Mouse (Mus musculus) liver, embryonic 12.5 days (tissue): ENCODE measurements around the gene Orm1. TPM values are rescaled to one million over a fixed set of nuclear protein-coding genes. Genes with fewer than 3 reads are reported as not detected.
A peak's percentile ranks its signal among the peaks of the same experiment; 100 is the strongest.

Source experiments
- ATAC-seq: fragments of 200-750 bp; cut with Nextera tagmentation; 2 replicates; pipeline ENCODE4 v1.8.0; 2017; ENCODE audit warnings: moderate number of reproducible peaks, mild to moderate bottlenecking, moderate library complexity
- H3K27ac ChIP-seq: fragments of 300-500 bp; sonication (generic); 2 replicates; pipeline ENCODE4 v1.5.1; 2016; ENCODE audit warnings: mild to moderate bottlenecking
- H3K27me3 ChIP-seq: fragments of 300-500 bp; sonication (generic); replicated peaks from 2 replicates; pipeline ENCODE4 v1.6.1; 2016; ENCODE audit warnings: mild to moderate bottlenecking, moderate library complexity
- H3K36me3 ChIP-seq: fragments of 300-500 bp; sonication (generic); 2 replicates; pipeline ENCODE4 v1.6.1; 2016; ENCODE audit warnings: mild to moderate bottlenecking, moderate library complexity
- H3K4me1 ChIP-seq: fragments of 300-500 bp; sonication (generic); 2 replicates; pipeline ENCODE4 v1.6.1; 2016
- H3K4me2 ChIP-seq: fragments of 300-500 bp; sonication (generic); 2 replicates; pipeline ENCODE4 v1.6.1; 2016; ENCODE audit warnings: mild to moderate bottlenecking, moderate library complexity
- H3K4me3 ChIP-seq: fragments of 300-500 bp; sonication (generic); 2 replicates; pipeline ENCODE4 v1.5.1; 2016; ENCODE audit warnings: mild to moderate bottlenecking, moderate library complexity
- H3K9ac ChIP-seq: fragments of 300-500 bp; sonication (generic); 2 replicates; pipeline ENCODE4 v1.6.1; 2016; ENCODE audit warnings: mild to moderate bottlenecking, moderate library complexity
- H3K9me3 ChIP-seq: fragments of 300-500 bp; sonication (generic); replicated peaks from 2 replicates; pipeline ENCODE4 v1.6.1; 2016; ENCODE audit warnings: mild to moderate bottlenecking, moderate library complexity
- WGBS: fragments of 180-500 bp; shearing (Covaris S2); methylation state at CpG from one replicate; pipeline ENCODE4 v1.1.7; 2016; ENCODE audit not compliant: insufficient replicate concordance; 5-methylcytosine and 5-hydroxymethylcytosine counted together
- polyA plus RNA-seq: library from polyadenylated mRNA; unstranded; fragments of >200 nt; fragmentation: Nextera tagmentation; extraction: Ambion mirVana; gene quantifications from 2 replicates; pipeline ENCODE4 v1.2.1, GENCODE M21; 2016

The Orm1 gene
- polyA plus RNA-seq, 1 experiment from 2014 or later, result not detected

DNA sequence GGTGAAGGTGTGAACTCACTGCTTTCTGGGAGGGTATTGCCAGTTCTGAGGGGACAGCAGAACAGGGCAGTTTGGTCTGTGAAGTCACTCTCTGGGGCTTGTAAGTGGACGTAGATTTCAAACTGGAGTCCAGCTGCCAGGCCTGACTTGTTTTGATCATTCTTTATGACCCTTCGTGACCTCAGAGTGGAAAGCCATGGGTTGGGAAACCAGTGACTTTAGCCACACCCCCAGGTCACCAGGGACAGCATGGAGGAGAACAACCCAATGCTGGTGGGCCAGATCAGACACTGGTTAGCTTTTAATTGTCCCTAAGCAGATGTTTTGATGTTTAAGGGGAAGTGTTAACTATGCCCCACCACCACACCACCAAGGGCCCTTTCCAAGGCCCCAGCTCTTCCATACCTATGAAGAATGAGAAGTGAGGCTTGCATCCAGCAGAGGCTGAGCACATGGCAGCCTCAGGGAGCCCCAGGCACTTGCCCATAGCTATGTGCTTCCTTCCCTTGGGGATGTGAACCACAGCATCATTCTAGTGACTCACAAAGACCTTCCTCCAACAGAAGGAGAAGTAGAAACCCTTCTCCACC lies 12.7 kb downstream of the Orm1 start:
- Histone ChIP-seq H3K4me1 (no peaks in the 10 kb centered on the region), H3K9ac (no peak overlapping the region), H3K9me3 (no peaks in the 10 kb centered on the region), H3K36me3 (no peaks in the 10 kb centered on the region), H3K27ac (no peak overlapping the region), H3K4me3 (no peak overlapping the region), H3K4me2 (no peak overlapping the region), H3K27me3 (no peaks in the 10 kb centered on the region; the same call in 1 of the 2 replicates)
- WGBS, result 45% methylated on average over 2 of the region's 2 CpGs
- peak; percentile 19; the same call in 1 of the 2 replicates for ATAC-seq

DNA sequence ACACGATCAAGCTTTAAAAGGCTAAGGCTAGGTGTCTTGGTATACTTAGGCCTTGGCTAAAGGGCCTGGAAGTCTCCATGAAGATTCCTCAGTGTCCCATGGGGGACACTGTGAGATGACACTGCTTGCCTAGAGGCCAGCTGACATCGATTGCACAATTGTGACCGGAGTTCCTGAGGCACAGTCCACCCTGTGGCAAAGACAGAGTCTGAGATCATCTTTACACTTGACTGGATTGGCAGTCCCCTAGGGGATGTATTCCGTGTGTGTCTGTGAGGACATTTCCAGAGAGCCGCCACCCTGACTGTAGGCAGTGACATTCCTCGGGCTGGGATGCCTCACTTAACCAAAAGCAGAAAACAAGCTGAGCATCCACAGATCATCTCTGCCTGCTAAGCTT lies 15.5 kb downstream of the Orm1 start:
- ATAC-seq, result no peak; the same call in 1 of the 2 replicates
- H3K4me1 ChIP-seq, result no peaks in the 10 kb centered on the region
- WGBS, result 68% methylated on average over 6 of the region's 6 CpGs

DNA sequence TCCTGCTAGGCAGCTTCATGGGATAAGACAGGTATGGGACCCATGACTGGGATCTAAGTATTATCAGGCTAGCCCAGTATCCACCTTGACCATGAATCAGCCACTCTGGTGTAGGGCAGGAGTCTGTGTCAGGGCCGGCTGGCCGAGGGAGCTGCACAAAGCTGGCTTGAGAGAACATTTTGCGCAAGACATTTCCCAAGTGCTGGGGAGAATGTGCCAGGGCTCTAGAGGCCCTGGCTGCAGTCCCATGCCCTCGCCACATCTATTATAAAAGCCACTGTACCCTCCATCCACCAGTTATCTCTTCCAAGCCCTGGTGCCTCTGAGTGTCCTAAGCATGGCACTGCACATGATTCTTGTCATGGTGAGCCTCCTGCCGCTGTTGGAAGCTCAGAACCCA lies 17.8 kb downstream of the Orm1 start, which contains the start of gene Orm2:
Gene Orm2 (plus strand): TSS at position 300 of the 400 bp plus-strand sequence.
- ATAC-seq, result no peak
- H3K36me3 ChIP-seq, result no peaks in the 10 kb centered on the region
- H3K9ac ChIP-seq, result no peak within 1 kb of the TSS
- H3K4me2 ChIP-seq, result no peak within 1 kb of the TSS
- no peaks in the 10 kb centered on the region for H3K4me1 ChIP-seq
- H3K27me3 ChIP-seq, result no peaks in the 10 kb centered on the region
- no peaks in the 10 kb centered on the region for H3K9me3 ChIP-seq
- no peak within 1 kb of the TSS for H3K4me3 ChIP-seq
- WGBS, result 69% methylated on average over 5 of the region's 5 CpGs
- H3K27ac ChIP-seq, result no peak within 1 kb of the TSS

More for the DNA sequence above, 15.5 kb downstream of the Orm1 start:
- H3K36me3 ChIP-seq, result no peaks in the 10 kb centered on the region
- H3K4me3 ChIP-seq, result no peak overlapping the region
- no peaks in the 10 kb centered on the region for H3K9me3 ChIP-seq
- no peak overlapping the region for H3K27ac ChIP-seq
- H3K9ac ChIP-seq, result no peak overlapping the region
- H3K27me3 ChIP-seq, result no peaks in the 10 kb centered on the region
- no peak overlapping the region for H3K4me2 ChIP-seq

DNA sequence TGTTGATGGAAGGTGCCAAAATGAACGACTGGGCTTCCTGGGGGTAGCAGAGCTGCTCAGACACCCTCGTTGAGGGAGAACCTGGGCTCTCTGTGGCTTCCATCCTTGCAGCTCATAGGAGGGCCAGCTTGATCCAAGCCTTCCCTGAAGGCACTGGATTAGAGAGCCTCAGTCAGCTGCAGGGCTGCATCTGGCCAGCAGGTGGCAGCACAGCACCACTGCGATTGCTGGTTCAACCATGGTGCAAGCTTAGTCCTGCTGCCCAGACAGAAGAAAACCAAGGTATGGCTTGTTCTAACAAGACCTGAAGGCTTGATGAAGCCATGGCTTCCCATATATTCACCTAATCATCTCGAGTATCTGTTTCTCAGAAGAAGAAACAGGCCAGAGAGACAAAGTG lies 24.2 kb downstream of the Orm1 start:
- no peak overlapping the region for H3K4me3 ChIP-seq
- peaks cover 21% of the 10 kb centered on the region for H3K4me1 ChIP-seq

DNA sequence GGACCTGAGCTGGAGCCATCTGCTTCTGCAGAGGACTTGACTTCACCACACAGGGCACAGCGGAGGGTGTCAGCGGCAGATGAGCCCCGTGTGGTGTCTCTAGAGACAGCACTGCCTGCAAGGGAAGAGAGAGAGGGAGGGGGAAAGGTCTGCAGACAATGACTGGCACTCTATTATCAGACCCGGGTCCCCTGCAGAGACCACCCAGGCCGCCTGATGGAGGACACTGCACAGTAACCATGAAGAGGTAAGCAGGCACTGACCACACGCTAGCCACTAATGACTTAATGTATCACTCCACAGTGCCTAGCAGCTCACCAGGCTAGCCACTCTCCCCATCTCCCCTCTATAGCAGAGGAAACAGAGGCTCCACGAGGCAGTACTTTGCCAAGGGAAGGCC lies 26.5 kb downstream of the Orm1 start:
- 63% methylated on average over 7 of the region's 7 CpGs for WGBS
- no peak for ATAC-seq
- no peaks in the 10 kb centered on the region for H3K27me3 ChIP-seq
- no peak overlapping the region for H3K4me3 ChIP-seq
- H3K36me3 ChIP-seq, result peaks cover 58% of the 10 kb centered on the region
- no peak overlapping the region for H3K4me2 ChIP-seq
- no peaks in the 10 kb centered on the region for H3K9me3 ChIP-seq
- peaks cover 44% of the 10 kb centered on the region for H3K4me1 ChIP-seq
- 0 out of 2 replicates have a peak overlapping the region, but pooled peaks have one; percentile 18 for H3K27ac ChIP-seq
- no peak overlapping the region for H3K9ac ChIP-seq

More for the DNA sequence above, 24.2 kb downstream of the Orm1 start:
- 10% methylated on average over 4 of the region's 4 CpGs for WGBS
- Histone ChIP-seq H3K36me3 (peaks cover 40% of the 10 kb centered on the region), H3K4me2 (no peak overlapping the region), H3K9me3 (no peaks in the 10 kb centered on the region), H3K27me3 (no peaks in the 10 kb centered on the region), H3K27ac (no peak overlapping the region), H3K9ac (no peak overlapping the region)
- no peak; the same call in 1 of the 2 replicates for ATAC-seq

DNA sequence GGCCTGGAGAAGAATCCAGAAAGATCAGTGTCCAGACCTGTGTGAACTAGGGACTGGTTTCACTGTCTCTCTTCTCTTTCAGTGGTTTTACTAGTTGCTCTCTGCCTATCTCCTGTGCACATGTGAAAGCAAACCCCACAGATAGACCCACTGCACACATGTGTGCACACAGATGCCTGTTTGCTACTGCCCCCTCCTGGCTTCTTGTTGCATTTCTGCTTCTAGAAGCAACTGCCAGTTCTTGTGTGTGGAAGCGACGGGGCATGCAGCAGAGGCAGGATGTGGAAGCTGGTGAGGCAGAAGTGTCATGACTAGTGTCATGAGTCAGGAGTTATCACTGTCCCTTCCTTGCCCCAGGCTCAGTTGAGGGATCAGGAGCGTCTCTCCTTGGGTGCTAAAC lies 27.5 kb downstream of the Orm1 start:
- Histone ChIP-seq H3K9ac (no peak overlapping the region), H3K9me3 (no peaks in the 10 kb centered on the region), H3K27me3 (no peaks in the 10 kb centered on the region), H3K4me1 (peaks cover 51% of the 10 kb centered on the region), H3K36me3 (peaks cover 68% of the 10 kb centered on the region), H3K27ac (peak overlapping the region; percentile 39; the same call in 1 of the 2 replicates), H3K4me2 (no peak overlapping the region), H3K4me3 (no peak overlapping the region)
- no peak for ATAC-seq
- WGBS, result 38% methylated on average over 3 of the region's 3 CpGs

DNA sequence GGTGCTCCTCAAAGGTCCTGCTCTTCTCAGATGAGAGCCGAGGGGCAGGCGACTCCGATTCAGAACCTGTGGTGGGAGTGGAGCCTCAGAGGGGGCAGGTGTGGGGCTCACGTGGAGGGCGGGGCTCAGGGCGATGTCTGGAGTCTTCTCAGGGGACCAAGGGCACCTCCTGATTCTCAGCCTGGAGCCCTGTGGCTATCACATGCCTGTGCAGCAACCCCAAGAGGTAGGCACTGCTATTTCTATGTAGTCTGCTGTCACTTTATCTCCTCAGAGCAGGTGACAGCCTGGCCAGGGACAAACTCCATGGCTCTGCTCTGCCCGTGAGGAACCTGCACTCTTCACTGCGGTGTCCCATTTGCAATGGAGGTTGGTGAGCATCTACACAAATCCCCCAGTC lies 29.0 kb downstream of the Orm1 start:
- 63% methylated on average over 8 of the region's 8 CpGs for WGBS
- H3K4me2 ChIP-seq, result peak overlapping the region; percentile 59
- peaks cover 76% of the 10 kb centered on the region for H3K36me3 ChIP-seq
- H3K9ac ChIP-seq, result peak overlapping the region; percentile 55
- peak; percentile 72 for ATAC-seq
- peaks cover 51% of the 10 kb centered on the region for H3K4me1 ChIP-seq
- H3K27ac ChIP-seq, result peak overlapping the region; percentile 98
- H3K4me3 ChIP-seq, result no peak overlapping the region
- H3K27me3 ChIP-seq, result no peaks in the 10 kb centered on the region
- H3K9me3 ChIP-seq, result no peaks in the 10 kb centered on the region

DNA sequence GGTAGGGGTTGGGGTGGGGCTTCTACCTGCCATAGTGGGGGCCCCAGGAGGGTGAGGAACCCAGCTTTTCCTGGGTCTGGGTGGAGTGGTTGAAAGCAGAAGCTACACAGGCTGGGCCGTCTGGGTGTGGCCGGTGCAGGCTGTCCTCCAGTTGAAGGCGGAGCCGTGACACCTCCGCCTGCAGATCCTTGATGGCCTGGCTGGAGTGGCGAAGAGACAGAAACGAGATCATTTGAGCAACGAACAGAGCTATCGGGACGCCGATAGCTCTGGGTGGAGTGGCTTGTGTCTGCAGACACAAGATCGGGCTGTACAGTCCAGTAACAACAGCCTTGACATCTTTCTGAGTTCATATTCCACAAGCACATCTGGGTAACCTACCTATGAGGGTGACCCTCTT lies 30.0 kb downstream of the Orm1 start:
- Histone ChIP-seq H3K4me1 (peaks cover 51% of the 10 kb centered on the region), H3K4me2 (peak overlapping the region; percentile 59), H3K27ac (peak overlapping the region; percentile 98), H3K9me3 (no peaks in the 10 kb centered on the region), H3K36me3 (peaks cover 79% of the 10 kb centered on the region), H3K4me3 (0 out of 2 replicates have a peak overlapping the region, but pooled peaks have one; percentile 9), H3K27me3 (no peaks in the 10 kb centered on the region), H3K9ac (peak overlapping the region; percentile 55)
- ATAC-seq, result peak; percentile 92
- WGBS, result 21% methylated on average over 12 of the region's 12 CpGs

DNA sequence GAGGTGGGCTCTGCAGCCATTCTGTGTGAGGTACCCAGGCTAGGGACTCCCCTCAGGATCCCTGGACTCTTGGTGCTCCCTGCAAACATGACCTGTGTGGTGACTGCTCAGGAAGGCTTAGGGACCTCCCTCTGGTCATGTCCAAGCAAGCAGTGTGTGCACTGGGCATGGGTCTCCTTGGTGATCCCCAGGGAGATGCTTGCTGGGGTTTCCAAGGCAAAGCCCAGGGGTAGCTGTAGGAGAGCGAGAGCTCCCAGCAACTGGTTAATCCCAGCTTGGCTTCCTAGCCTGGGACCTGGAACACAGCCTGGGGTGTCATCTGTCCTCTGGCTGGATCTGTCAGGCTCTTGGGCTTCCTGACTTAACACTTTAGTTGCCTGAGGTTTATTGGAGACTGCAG lies 31.0 kb downstream of the Orm1 start:
- H3K4me1 ChIP-seq, result peaks cover 51% of the 10 kb centered on the region
- WGBS, result 100% methylated on average over 1 of the region's 1 CpGs
- peak overlapping the region; percentile 47 for H3K9ac ChIP-seq
- H3K4me3 ChIP-seq, result no peak overlapping the region
- ATAC-seq, result no peak
- H3K27ac ChIP-seq, result peak overlapping the region; percentile 98
- peak overlapping the region; percentile 59 for H3K4me2 ChIP-seq
- H3K36me3 ChIP-seq, result peaks cover 79% of the 10 kb centered on the region
- no peaks in the 10 kb centered on the region for H3K27me3 ChIP-seq
- no peaks in the 10 kb centered on the region for H3K9me3 ChIP-seq

DNA sequence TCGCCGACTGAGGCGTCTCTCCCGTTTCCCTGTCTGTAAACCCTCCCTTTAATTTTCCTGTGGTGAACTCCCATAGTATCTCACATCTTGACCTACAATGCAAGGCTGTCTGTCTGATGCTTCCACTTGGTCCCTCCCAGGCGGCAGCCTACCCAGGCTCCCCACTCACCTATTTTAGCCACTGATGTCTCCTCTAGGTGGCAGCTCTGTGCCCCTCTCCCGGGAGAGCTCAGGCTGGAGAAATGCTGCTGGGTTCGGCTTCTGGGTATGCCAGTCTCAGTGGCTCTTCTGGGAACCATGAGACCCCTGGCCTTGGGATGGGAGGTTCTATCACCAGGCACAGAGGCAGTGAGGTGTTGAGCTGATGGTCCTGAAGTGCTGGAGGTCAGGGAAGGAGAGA lies 33.1 kb downstream of the Orm1 start:
- Histone ChIP-seq H3K9ac (no peak overlapping the region; the same call in 1 of the 2 replicates), H3K27me3 (no peaks in the 10 kb centered on the region), H3K4me1 (peaks cover 50% of the 10 kb centered on the region), H3K27ac (no peak overlapping the region), H3K36me3 (peaks cover 86% of the 10 kb centered on the region), H3K9me3 (no peaks in the 10 kb centered on the region), H3K4me3 (no peak overlapping the region), H3K4me2 (no peak overlapping the region)
- ATAC-seq, result no peak
- 70% methylated on average over 7 of the region's 7 CpGs for WGBS

DNA sequence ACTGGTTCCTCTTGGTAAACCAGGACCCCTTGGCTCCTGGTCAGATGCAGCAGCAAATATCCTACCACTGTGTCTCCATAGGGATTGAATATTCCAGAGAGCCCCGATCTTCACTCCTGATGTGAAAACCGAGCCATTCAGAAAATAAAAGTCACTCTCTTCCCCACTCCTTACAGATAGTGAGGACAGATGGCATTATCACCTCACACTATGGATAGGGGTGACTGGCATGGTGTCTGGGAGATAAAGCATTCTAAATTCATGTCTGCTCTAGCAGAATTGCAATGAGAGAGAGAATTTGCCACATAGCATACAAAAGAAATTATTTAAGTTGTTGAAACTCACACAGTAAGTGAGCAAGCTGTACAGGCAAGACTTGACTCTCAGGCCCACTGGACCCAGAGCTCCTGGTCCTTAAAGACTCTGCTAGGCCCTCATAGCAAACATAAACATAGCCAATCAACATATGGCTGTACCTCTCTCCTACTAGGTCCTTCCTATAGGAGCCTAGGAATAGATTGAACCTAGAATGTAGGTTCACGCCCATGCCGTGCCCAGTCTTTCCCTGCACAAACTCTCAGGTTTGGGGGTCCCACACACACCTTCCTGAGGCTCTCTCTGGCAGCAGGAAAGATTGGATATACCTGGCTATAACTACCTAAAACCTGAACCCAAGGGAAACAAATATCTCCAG lies 38.5 kb downstream of the Orm1 start:
- H3K27ac ChIP-seq, result peak overlapping the region; percentile 83
- peaks cover 66% of the 10 kb centered on the region for H3K36me3 ChIP-seq
- WGBS, result 44% methylated on average over 4 of the region's 4 CpGs
- H3K9me3 ChIP-seq, result no peaks in the 10 kb centered on the region
- H3K4me2 ChIP-seq, result peak overlapping the region; percentile 49
- peak; percentile 85 for ATAC-seq
- no peaks in the 10 kb centered on the region for H3K27me3 ChIP-seq
- H3K9ac ChIP-seq, result peak overlapping the region; percentile 47; the same call in 1 of the 2 replicates
- H3K4me1 ChIP-seq, result peaks cover 43% of the 10 kb centered on the region
- H3K4me3 ChIP-seq, result no peak overlapping the region

DNA sequence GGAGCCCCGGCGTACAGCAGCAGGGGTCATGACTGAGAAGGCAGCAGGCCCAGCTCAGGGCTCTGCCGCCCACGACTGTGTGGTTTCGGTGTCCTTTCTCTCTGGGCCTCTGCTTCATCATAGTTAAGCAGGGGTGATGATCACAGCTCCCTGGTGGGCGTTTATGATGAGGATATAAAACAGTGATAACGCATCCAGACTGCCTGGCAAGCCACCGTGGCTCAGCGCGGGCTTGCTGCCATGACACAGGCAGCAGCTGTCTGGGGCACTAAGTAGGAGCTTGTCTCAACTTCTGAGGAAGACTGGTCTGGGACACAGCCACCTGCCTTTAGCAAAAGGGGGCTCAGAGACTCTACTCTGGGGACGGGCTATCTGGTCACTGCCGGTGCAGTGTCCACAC lies 39.1 kb downstream of the Orm1 start:
- 70% methylated on average over 12 of the region's 12 CpGs for WGBS
- Histone ChIP-seq H3K9me3 (no peaks in the 10 kb centered on the region), H3K4me1 (peaks cover 43% of the 10 kb centered on the region), H3K36me3 (peaks cover 64% of the 10 kb centered on the region), H3K27me3 (no peaks in the 10 kb centered on the region), H3K27ac (peak overlapping the region; percentile 83), H3K4me2 (peak overlapping the region; percentile 49), H3K4me3 (no peak overlapping the region), H3K9ac (peak overlapping the region; percentile 29; the same call in 1 of the 2 replicates)
- peak; percentile 34 for ATAC-seq
